Mouse (Mus musculus): ENCODE results near the gene Hbp1.

DNA sequence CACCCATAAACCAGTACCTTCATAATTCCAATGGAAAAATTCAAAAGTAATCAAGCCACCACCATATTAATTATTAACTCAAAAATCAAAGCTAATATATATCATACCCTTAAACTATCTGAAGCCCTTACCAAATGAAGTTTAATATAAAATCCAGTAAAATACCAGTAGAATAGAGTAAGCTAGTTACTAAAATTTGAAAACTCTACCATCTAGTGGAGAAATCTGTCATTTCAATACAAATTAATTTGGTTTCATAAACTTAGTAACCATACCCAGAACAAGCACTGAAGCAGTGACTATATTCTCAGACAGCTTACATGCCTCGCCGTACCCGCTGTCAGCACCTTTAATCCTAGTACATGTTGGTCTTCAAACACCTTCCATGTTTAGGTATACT is 18.5 kb downstream of the Hbp1 start:
- TF ChIP-seq POLR2A (IDR thresholded peaks at IDR 0.05; ENCODE audit: low read depth, low read length) (no peak), CTCF (IDR thresholded peaks at IDR 0.05; ENCODE audit: extremely low read depth, insufficient read length, insufficient replicate concordance, low read depth, low read length) (no peak)
